Mouse (Mus musculus) embryonic facial prominence, embryonic 13.5 days (tissue): ENCODE measurements around the gene Strbp. TPM values are rescaled to one million over a fixed set of nuclear protein-coding genes. Genes with fewer than 3 reads are reported as not detected.

ENCODE experiments used
- ATAC-seq: fragments of 200-750 bp; cut with Nextera tagmentation; 2 replicates; pipeline ENCODE4 v1.8.0; 2017; ENCODE audit warnings: low read depth; ENCODE audit not compliant: insufficient number of reproducible peaks, insufficient read depth, low FRiP score, low TSS enrichment
- H3K27ac ChIP-seq: fragments of 300-500 bp; sonication (generic); 2 replicates; pipeline ENCODE4 v1.5.1; 2015; ENCODE audit warnings: moderate library complexity, mild to moderate bottlenecking, inconsistent platforms
- H3K27me3 ChIP-seq: fragments of 300-500 bp; sonication (generic); 2 replicates; pipeline ENCODE4 v1.6.1; 2015; ENCODE audit warnings: mild to moderate bottlenecking, inconsistent platforms
- H3K36me3 ChIP-seq: fragments of 300-500 bp; sonication (generic); 2 replicates; pipeline ENCODE4 v1.6.1; 2015; ENCODE audit warnings: mild to moderate bottlenecking, inconsistent platforms
- H3K4me1 ChIP-seq: fragments of 300-500 bp; sonication (generic); 2 replicates; pipeline ENCODE4 v1.6.1; 2015; ENCODE audit warnings: inconsistent platforms
- H3K4me2 ChIP-seq: fragments of 300-500 bp; sonication (generic); 2 replicates; pipeline ENCODE4 v1.6.1; 2015; ENCODE audit warnings: moderate library complexity, mild to moderate bottlenecking, inconsistent platforms
- H3K4me3 ChIP-seq: fragments of 300-500 bp; sonication (generic); 2 replicates; pipeline ENCODE4 v1.5.1; 2015; ENCODE audit warnings: mild to moderate bottlenecking, inconsistent platforms
- H3K9ac ChIP-seq: fragments of 300-500 bp; sonication (generic); 2 replicates; pipeline ENCODE4 v1.6.1; 2015; ENCODE audit warnings: mild to moderate bottlenecking, inconsistent platforms
- H3K9me3 ChIP-seq: fragments of 300-500 bp; sonication (generic); 2 replicates; pipeline ENCODE4 v1.6.1; 2016; ENCODE audit warnings: inconsistent platforms
- WGBS: fragments of 180-500 bp; shearing (Covaris S2); methylation state at CpG from one replicate; pipeline ENCODE4 v1.1.7; 2015; ENCODE audit warnings: mixed read lengths; 5-methylcytosine and 5-hydroxymethylcytosine counted together
- polyA plus RNA-seq: library from polyadenylated mRNA; unstranded; fragments of >200 nt; fragmentation: Nextera tagmentation; extraction: Ambion mirVana; gene quantifications from 2 replicates; pipeline ENCODE4 v1.2.1, GENCODE M21; 2015

Gene Strbp
- polyA plus RNA-seq, 1 experiment from 2014 or later: 35.3 TPM

- H3K27ac ChIP-seq: no peak overlapping the region
- peaks cover 4% of the 10 kb centered on the region; the same call in 1 of the 2 replicates for H3K4me1 ChIP-seq
- H3K4me2 ChIP-seq: no peak overlapping the region
- H3K36me3 ChIP-seq: no peaks in the 10 kb centered on the region
- 69% methylated on average over 3 of the region's 3 CpGs for WGBS
- no peak for ATAC-seq
- no peaks in the 10 kb centered on the region for H3K9me3 ChIP-seq
- H3K9ac ChIP-seq: no peak overlapping the region
- H3K27me3 ChIP-seq: no peaks in the 10 kb centered on the region
- no peak overlapping the region for H3K4me3 ChIP-seq
Measured at GRCm38 (mm10) chr2:37689064-37689615, 14.5 kb downstream of the Strbp start.

- no peak for ATAC-seq
- 88% methylated on average over 1 of the region's 1 CpGs for WGBS
- Histone ChIP-seq H3K9me3 (no peaks in the 10 kb centered on the region), H3K4me3 (no peak overlapping the region), H3K27me3 (no peaks in the 10 kb centered on the region), H3K36me3 (no peaks in the 10 kb centered on the region), H3K9ac (no peak overlapping the region), H3K4me1 (peaks cover 4% of the 10 kb centered on the region; the same call in 1 of the 2 replicates), H3K27ac (no peak overlapping the region), H3K4me2 (no peak overlapping the region)
Measured at GRCm38 (mm10) chr2:37687031-37687430, 16.6 kb downstream of the Strbp start.

DNA sequence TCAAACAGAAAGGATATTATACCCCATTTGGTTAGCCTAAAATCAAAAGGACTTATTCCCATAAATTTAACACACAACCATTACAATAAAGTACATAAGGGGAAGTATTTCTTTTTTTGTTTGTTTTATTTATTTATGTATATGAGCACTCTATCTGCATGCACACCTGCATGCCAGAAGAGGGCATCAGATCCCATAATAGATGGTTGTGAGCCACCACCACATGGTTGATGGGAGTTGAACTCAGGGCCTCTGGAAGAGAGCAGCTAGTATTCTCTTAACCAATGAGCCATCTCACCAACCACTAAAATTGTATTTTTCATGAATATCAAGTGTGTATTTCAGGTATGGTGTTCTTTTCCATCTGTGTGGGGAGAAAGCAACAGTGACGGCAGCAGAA, 18.8 kb downstream of the Strbp start:
- WGBS: 76% methylated on average over 1 of the region's 1 CpGs
- no peaks in the 10 kb centered on the region for H3K27me3 ChIP-seq
- no peak for ATAC-seq

DNA sequence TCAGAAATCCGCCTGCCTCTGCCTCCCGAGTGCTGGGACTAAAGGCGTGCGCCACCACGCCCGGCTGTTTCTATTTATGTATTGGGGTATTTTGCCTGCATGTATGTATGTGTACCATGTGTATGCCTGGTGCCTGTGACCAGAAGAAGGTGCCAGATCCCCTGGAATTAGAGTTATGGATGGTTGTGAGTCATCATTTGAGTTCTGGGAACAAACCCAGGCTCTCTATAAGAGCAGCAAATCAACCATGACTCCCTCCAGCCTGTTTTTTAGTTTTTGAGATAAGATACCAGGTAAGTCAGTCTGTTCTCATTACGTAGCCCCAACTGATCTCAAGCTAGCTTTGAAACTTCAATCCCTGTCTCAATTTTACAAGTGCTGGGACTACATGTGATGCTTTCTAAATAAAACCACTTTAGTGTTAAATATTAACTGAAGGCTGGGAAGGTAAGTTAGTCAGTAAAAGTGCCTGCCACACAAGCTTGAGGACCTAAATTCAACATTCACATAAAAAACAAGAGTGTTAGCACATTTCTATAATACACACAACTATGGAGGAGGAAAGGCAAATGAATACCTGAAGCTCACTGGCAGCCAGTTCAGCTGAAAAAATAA, 21.4 kb downstream of the Strbp start:
- Histone ChIP-seq H3K4me3 (no peak overlapping the region), H3K4me1 (peaks cover 4% of the 10 kb centered on the region; the same call in 1 of the 2 replicates), H3K4me2 (no peak overlapping the region), H3K9ac (no peak overlapping the region), H3K27ac (no peak overlapping the region), H3K27me3 (no peaks in the 10 kb centered on the region), H3K36me3 (no peaks in the 10 kb centered on the region), H3K9me3 (no peaks in the 10 kb centered on the region)
- 93% methylated on average over 7 of the region's 7 CpGs for WGBS
- no peak for ATAC-seq

More for the DNA sequence above, 18.8 kb downstream of the Strbp start:
- H3K4me3 ChIP-seq: no peak overlapping the region
- H3K27ac ChIP-seq: no peak overlapping the region
- H3K9ac ChIP-seq: no peak overlapping the region
- no peaks in the 10 kb centered on the region for H3K36me3 ChIP-seq
- peaks cover 4% of the 10 kb centered on the region; the same call in 1 of the 2 replicates for H3K4me1 ChIP-seq
- H3K9me3 ChIP-seq: no peaks in the 10 kb centered on the region
- H3K4me2 ChIP-seq: no peak overlapping the region

DNA sequence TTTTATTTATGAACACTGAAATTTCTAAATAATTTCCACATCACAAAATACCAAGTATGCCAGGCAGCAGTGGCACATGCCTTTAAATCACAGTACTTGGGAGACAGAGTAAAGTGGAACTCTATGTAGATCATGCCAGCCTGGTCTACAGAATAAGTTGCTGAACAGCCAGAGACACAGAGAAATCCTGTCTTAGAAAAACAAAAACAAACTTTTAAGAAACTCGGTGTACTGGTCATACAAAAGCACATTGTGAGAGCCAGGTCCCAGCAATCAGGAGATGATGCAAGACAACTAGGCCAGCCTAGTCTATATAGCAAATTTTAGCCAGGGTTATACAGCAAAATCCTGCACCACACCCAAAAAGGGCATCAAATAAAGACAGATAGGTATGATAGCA, 52.6 kb downstream of the Strbp start:
- H3K4me2 ChIP-seq: no peak overlapping the region
- 59% methylated on average over 1 of the region's 1 CpGs for WGBS
- H3K27me3 ChIP-seq: no peaks in the 10 kb centered on the region
- no peaks in the 10 kb centered on the region for H3K4me1 ChIP-seq
- ATAC-seq: no peak
- no peak overlapping the region for H3K4me3 ChIP-seq
- no peak overlapping the region for H3K27ac ChIP-seq
- H3K9ac ChIP-seq: no peak overlapping the region
- no peaks in the 10 kb centered on the region for H3K36me3 ChIP-seq
- H3K9me3 ChIP-seq: no peaks in the 10 kb centered on the region

GRCm38 (mm10) chr2:37649590-37649989, 54.1 kb downstream of the Strbp start:
- Histone ChIP-seq H3K27me3 (no peaks in the 10 kb centered on the region), H3K9ac (no peak overlapping the region), H3K9me3 (no peaks in the 10 kb centered on the region), H3K27ac (no peak overlapping the region), H3K36me3 (no peaks in the 10 kb centered on the region), H3K4me3 (no peak overlapping the region), H3K4me1 (no peaks in the 10 kb centered on the region), H3K4me2 (no peak overlapping the region)
- WGBS: 79% methylated on average over 2 of the region's 2 CpGs
- ATAC-seq: no peak

GRCm38 (mm10) chr2:37648966-37649365, 54.7 kb downstream of the Strbp start:
- H3K27ac ChIP-seq: no peak overlapping the region
- no peak overlapping the region for H3K9ac ChIP-seq
- H3K9me3 ChIP-seq: no peaks in the 10 kb centered on the region
- no peak overlapping the region for H3K4me3 ChIP-seq
- no peak for ATAC-seq
- no peaks in the 10 kb centered on the region for H3K4me1 ChIP-seq
- no peak overlapping the region for H3K4me2 ChIP-seq
- no peaks in the 10 kb centered on the region for H3K27me3 ChIP-seq
- WGBS: 92% methylated on average over 1 of the region's 1 CpGs
- H3K36me3 ChIP-seq: no peaks in the 10 kb centered on the region

GRCm38 (mm10) chr2:37623343-37623742, 80.3 kb downstream of the Strbp start:
- H3K4me3 ChIP-seq: no peak overlapping the region
- no peaks in the 10 kb centered on the region for H3K9me3 ChIP-seq
- no peak overlapping the region for H3K4me2 ChIP-seq
- H3K27me3 ChIP-seq: no peaks in the 10 kb centered on the region
- no peak overlapping the region for H3K27ac ChIP-seq
- no peaks in the 10 kb centered on the region for H3K4me1 ChIP-seq
- no peak for ATAC-seq
- H3K9ac ChIP-seq: no peak overlapping the region
- 83% methylated on average over 2 of the region's 2 CpGs for WGBS
- H3K36me3 ChIP-seq: peaks cover 12% of the 10 kb centered on the region

DNA sequence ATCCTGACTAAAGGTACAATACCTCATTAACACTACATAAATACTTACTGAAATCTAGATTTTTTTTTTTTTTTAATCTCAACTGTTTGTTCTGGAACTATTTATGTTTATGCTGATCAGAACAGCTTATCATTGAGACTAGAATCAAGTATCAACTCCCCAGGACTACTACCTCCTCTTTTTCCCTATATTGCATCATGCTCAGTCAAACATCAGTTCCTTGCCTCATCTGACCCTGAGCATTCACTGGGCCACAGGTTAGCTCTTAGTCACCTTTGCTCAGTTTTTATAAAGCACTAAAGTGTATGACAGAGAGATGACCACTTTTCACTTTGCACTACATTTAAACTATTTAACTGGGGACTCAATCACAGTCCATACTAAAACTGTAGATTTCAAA, 115.7 kb downstream of the Strbp start:
- H3K27ac ChIP-seq: no peak overlapping the region
- H3K4me1 ChIP-seq: 0 out of 2 replicates have a peak, but pooled peaks cover 3% of the 10 kb centered on the region
- H3K4me3 ChIP-seq: no peak overlapping the region
- no peak for ATAC-seq
- H3K9me3 ChIP-seq: no peaks in the 10 kb centered on the region
- H3K36me3 ChIP-seq: peaks cover 5% of the 10 kb centered on the region
- H3K4me2 ChIP-seq: no peak overlapping the region
- H3K9ac ChIP-seq: no peak overlapping the region
- H3K27me3 ChIP-seq: no peaks in the 10 kb centered on the region

DNA sequence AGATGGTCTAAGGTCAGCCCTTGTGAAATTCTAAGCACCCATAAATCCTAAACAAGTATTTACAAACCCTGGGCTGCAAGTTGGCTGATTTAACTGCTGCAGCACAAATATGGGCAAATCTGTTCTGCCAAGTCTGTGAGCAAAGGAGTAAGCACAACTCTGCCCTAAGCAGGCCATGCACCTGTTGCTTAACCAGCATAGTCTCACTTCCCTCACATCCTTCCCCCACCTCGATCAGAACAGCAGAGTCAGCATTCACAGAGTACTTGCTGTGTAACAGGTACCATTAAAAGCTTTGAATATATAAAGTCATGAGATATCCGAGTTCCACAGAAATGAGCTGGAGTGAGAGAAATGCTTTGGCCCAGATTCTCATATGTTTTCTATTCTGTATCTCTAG, 125.5 kb downstream of the Strbp start:
- H3K4me3 ChIP-seq: no peak overlapping the region
- peaks cover 7% of the 10 kb centered on the region; the same call in 1 of the 2 replicates for H3K36me3 ChIP-seq
- H3K9me3 ChIP-seq: no peaks in the 10 kb centered on the region
- H3K9ac ChIP-seq: no peak overlapping the region
- 82% methylated on average over 2 of the region's 2 CpGs for WGBS
- 0 out of 2 replicates have a peak, but pooled peaks cover 5% of the 10 kb centered on the region for H3K4me1 ChIP-seq
- H3K27ac ChIP-seq: no peak overlapping the region
- ATAC-seq: no peak
- no peak overlapping the region for H3K4me2 ChIP-seq
- H3K27me3 ChIP-seq: no peaks in the 10 kb centered on the region

DNA sequence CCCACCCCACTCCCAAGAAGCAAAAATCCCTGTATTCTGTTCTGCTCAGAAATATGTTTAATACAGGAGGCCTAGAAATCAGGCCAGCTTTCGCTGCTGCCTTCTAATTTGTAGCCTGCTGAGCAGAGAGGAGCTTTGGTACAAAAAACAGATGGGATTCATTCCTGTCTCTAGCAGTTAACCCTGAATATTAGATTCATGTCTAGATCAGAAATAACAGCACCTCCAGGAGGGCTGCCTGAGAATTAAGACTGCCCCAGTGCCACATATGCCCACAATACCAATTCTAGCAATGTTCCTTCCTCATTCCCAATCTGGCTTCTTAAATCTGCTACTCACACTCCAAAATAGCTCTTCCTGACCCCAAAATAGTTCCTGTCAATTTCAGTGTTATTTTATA, 127.0 kb downstream of the Strbp start:
- H3K4me2 ChIP-seq: no peak overlapping the region
- H3K9me3 ChIP-seq: no peaks in the 10 kb centered on the region
- H3K27me3 ChIP-seq: no peaks in the 10 kb centered on the region
- H3K4me1 ChIP-seq: 0 out of 2 replicates have a peak, but pooled peaks cover 5% of the 10 kb centered on the region
- H3K4me3 ChIP-seq: no peak overlapping the region
- 56% methylated on average over 1 of the region's 1 CpGs for WGBS
- ATAC-seq: no peak
- H3K9ac ChIP-seq: no peak overlapping the region
- no peak overlapping the region for H3K27ac ChIP-seq
- H3K36me3 ChIP-seq: peaks cover 7% of the 10 kb centered on the region; the same call in 1 of the 2 replicates

- no peak overlapping the region for H3K9ac ChIP-seq
- peaks cover 30% of the 10 kb centered on the region for H3K36me3 ChIP-seq
- no peaks in the 10 kb centered on the region for H3K27me3 ChIP-seq
- 0 out of 2 replicates have a peak, but pooled peaks cover 5% of the 10 kb centered on the region for H3K4me1 ChIP-seq
- no peaks in the 10 kb centered on the region for H3K9me3 ChIP-seq
- H3K27ac ChIP-seq: no peak overlapping the region
- WGBS: 94% methylated on average over 2 of the region's 2 CpGs
- H3K4me3 ChIP-seq: no peak overlapping the region
- no peak overlapping the region for H3K4me2 ChIP-seq
- no peak for ATAC-seq
Measured at GRCm38 (mm10) chr2:37572141-37572540, 131.5 kb downstream of the Strbp start.
